Mouse (Mus musculus): ENCODE results near the gene Pofut2. TPM values are rescaled to one million over a fixed set of nuclear protein-coding genes. Genes with fewer than 3 reads are reported as not detected.

The Pofut2 gene
- polyA plus RNA-seq, 1 experiment from 2014 or later: 84.2 TPM

DNA sequence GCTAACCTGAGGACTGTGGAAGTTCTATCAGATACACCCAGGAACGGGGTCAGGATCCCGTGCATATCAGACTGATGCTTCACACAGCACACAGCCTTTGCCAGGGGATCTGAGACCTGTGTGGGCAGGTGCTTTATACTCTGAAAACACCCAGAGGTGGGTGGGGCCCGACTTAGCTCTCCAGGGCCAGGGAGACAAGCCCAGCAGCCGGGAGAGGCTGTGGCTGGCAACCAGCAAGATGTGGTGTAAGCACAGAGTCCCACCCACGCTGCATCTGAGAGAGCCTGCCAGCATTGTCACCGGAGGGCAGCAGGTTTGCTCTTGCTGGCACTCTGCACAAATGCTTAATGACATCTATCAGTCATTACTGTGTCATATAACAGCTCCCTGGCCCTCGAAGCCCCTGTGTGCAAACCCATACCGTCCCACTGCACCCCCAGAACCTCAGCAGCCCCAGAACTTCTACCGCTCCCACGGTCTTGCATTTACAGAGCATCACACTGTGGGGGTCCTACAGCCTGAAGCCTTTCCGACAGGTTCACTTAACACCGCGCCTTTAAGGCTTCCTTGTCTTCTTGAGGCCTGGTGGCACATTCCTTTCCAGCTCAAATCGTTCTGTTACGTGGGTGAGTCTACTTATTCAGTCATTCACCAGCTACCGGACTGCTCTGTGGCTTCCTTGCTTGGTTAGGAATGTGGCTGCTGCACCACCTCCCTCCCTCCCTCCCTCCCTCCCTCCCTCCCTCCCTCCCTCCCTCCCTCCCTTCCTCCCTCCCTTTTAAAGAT lies 21.0 kb upstream of the Pofut2 start:
- H3K4me3 ChIP-seq (ENCODE audit: low read depth, low read length): no peak overlapping the region
- no peak overlapping the region for H3K9ac ChIP-seq (replicated peaks; ENCODE audit: low read depth)
- no peaks in the 10 kb centered on the region for H3K9me3 ChIP-seq (ENCODE audit: low read length)
- H3K27ac ChIP-seq (ENCODE audit: low read length): no peak overlapping the region
- peak; percentile 48 for ATAC-seq
- H3K4me2 ChIP-seq (replicated peaks; ENCODE audit: low read depth, low read length): no peak overlapping the region
- peaks cover 5% of the 10 kb centered on the region; the same call in 1 of the 2 replicates for H3K4me1 ChIP-seq (ENCODE audit: insufficient read depth, low read depth, low read length)
- H3K36me3 ChIP-seq (ENCODE audit: insufficient read depth, low read length): no peaks in the 10 kb centered on the region
- TF ChIP-seq CTCF (IDR thresholded peaks at IDR 0.05) (no peak), EP300 (IDR thresholded peaks at IDR 0.05) (no peak)
- WGBS: 51% methylated on average over 16 of the region's 16 CpGs
- H3K27me3 ChIP-seq (replicated peaks; ENCODE audit: insufficient read depth, low read length): no peaks in the 10 kb centered on the region
- peak; percentile 35 for DNase-seq (ENCODE audit: low spot score)

DNA sequence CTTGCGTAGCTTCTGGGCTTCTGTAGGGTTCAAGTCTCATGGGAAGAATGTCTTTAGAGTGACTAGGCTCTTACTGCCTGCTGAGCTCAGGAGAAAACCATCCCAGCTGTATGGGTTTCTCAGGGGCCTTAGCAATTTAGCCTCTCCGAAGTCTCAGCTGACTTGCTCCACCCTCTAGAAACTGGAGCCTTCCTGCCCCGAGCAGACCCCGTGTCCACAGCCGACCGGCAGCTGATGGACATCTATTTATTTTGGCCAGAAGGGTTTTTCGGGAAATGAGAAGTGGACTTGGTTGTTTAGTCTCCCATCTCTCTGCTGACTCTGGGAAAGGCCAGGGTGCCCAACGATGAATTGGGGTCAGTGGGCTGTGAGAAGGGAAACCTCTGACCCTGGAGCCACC lies 18.3 kb upstream of the Pofut2 start:
- no peaks in the 10 kb centered on the region for H3K36me3 ChIP-seq (ENCODE audit: insufficient read depth, low read length)
- no peak overlapping the region for H3K4me3 ChIP-seq (ENCODE audit: low read depth, low read length)
- ATAC-seq (no peak; the same call in 1 of the 2 replicates), DNase-seq (ENCODE audit: low spot score) (no peak)
- H3K4me2 ChIP-seq (replicated peaks; ENCODE audit: low read depth, low read length): no peak overlapping the region
- WGBS: 51% methylated on average over 8 of the region's 8 CpGs
- H3K9me3 ChIP-seq (ENCODE audit: low read length): no peaks in the 10 kb centered on the region
- H3K27ac ChIP-seq (ENCODE audit: low read length): no peak overlapping the region
- H3K9ac ChIP-seq (replicated peaks; ENCODE audit: low read depth): no peak overlapping the region
- H3K4me1 ChIP-seq (ENCODE audit: insufficient read depth, low read depth, low read length): no peaks in the 10 kb centered on the region; the same call in 1 of the 2 replicates
- no peaks in the 10 kb centered on the region for H3K27me3 ChIP-seq (replicated peaks; ENCODE audit: insufficient read depth, low read length)
- TF ChIP-seq CTCF (IDR thresholded peaks at IDR 0.05) (no peak), EP300 (IDR thresholded peaks at IDR 0.05) (no peak)

- ATAC-seq: no peak
- no peaks in the 10 kb centered on the region for H3K36me3 ChIP-seq (ENCODE audit: insufficient read depth, low read length)
- H3K27me3 ChIP-seq (replicated peaks; ENCODE audit: insufficient read depth, low read length): no peaks in the 10 kb centered on the region
- no peaks in the 10 kb centered on the region for H3K9me3 ChIP-seq (ENCODE audit: low read length)
- H3K4me1 ChIP-seq (ENCODE audit: insufficient read depth, low read depth, low read length): no peaks in the 10 kb centered on the region; the same call in 1 of the 2 replicates
- DNase-seq (ENCODE audit: low spot score): no peak
- 61% methylated on average over 3 of the region's 3 CpGs for whole genome bisulfite sequencing
- 0 out of 2 replicates have a peak overlapping the region, but pooled peaks have one; percentile 20 for H3K27ac ChIP-seq (ENCODE audit: low read length)
- H3K9ac ChIP-seq (replicated peaks; ENCODE audit: low read depth): no peak overlapping the region
- TF ChIP-seq CTCF (IDR thresholded peaks at IDR 0.05) (no peak), EP300 (IDR thresholded peaks at IDR 0.05) (no peak)
- no peak overlapping the region for H3K4me3 ChIP-seq (ENCODE audit: low read depth, low read length)
- H3K4me2 ChIP-seq (replicated peaks; ENCODE audit: low read depth, low read length): no peak overlapping the region
Observed at GRCm38 (mm10) chr10:77242396-77242795, 16.6 kb upstream of the Pofut2 start.

DNA sequence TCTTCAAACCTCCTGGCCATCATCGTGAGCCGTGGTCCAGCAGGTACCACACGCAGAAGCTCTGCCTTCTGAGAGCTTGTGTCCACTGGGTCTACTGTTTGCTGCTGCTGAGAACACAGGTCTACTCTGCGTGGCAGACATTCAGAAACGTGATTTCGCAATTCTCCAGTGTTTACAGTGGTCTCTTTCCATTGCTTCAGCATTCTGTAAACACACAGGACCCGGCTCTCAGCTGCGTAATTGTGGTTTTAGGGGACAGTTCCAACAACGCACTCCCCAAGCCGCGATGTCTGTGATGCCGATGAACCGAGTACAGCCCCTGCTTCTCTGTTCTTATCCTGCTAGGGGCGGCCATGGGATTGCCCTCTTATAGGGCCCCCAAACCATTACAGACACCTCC lies 16.1 kb upstream of the Pofut2 start:
- ATAC-seq (peak; percentile 80), DNase-seq (ENCODE audit: low spot score) (peak; percentile 85)
- H3K4me3 ChIP-seq (ENCODE audit: low read depth, low read length): no peak overlapping the region
- 0 out of 2 replicates have a peak overlapping the region, but pooled peaks have one; percentile 8 for H3K4me2 ChIP-seq (replicated peaks; ENCODE audit: low read depth, low read length)
- H3K9ac ChIP-seq (replicated peaks; ENCODE audit: low read depth): no peak overlapping the region
- no peak overlapping the region for H3K27ac ChIP-seq (ENCODE audit: low read length)
- H3K4me1 ChIP-seq (ENCODE audit: insufficient read depth, low read depth, low read length): no peaks in the 10 kb centered on the region; the same call in 1 of the 2 replicates
- 31% methylated on average over 14 of the region's 14 CpGs for WGBS
- no peaks in the 10 kb centered on the region for H3K36me3 ChIP-seq (ENCODE audit: insufficient read depth, low read length)
- TF ChIP-seq CTCF (IDR thresholded peaks at IDR 0.05) (no peak), EP300 (IDR thresholded peaks at IDR 0.05) (peak; percentile 60)
- no peaks in the 10 kb centered on the region for H3K27me3 ChIP-seq (replicated peaks; ENCODE audit: insufficient read depth, low read length)
- H3K9me3 ChIP-seq (ENCODE audit: low read length): no peaks in the 10 kb centered on the region

GRCm38 (mm10) chr10:77243572-77244161 lies 15.4 kb upstream of the Pofut2 start:
- Histone ChIP-seq H3K27me3 (replicated peaks; ENCODE audit: insufficient read depth, low read length) (no peaks in the 10 kb centered on the region), H3K9me3 (ENCODE audit: low read length) (no peaks in the 10 kb centered on the region), H3K4me1 (ENCODE audit: insufficient read depth, low read depth, low read length) (no peaks in the 10 kb centered on the region; the same call in 1 of the 2 replicates), H3K4me2 (replicated peaks; ENCODE audit: low read depth, low read length) (no peak overlapping the region), H3K36me3 (ENCODE audit: insufficient read depth, low read length) (no peaks in the 10 kb centered on the region), H3K9ac (replicated peaks; ENCODE audit: low read depth) (no peak overlapping the region), H3K27ac (ENCODE audit: low read length) (no peak overlapping the region), H3K4me3 (ENCODE audit: low read depth, low read length) (no peak overlapping the region)
- ATAC-seq: peak; percentile 5; the same call in 1 of the 2 replicates
- no peak for DNase-seq (ENCODE audit: low spot score)
- no peak for TF ChIP-seq CTCF (IDR thresholded peaks at IDR 0.05)
- TF ChIP-seq EP300 (IDR thresholded peaks at IDR 0.05): no peak
- 60% methylated on average over 11 of the region's 11 CpGs for WGBS

GRCm38 (mm10) chr10:77244777-77245176 lies 14.2 kb upstream of the Pofut2 start:
- TF ChIP-seq EP300 (IDR thresholded peaks at IDR 0.05): no peak
- no peak for TF ChIP-seq CTCF (IDR thresholded peaks at IDR 0.05)
- no peaks in the 10 kb centered on the region for H3K27me3 ChIP-seq (replicated peaks; ENCODE audit: insufficient read depth, low read length)

More at GRCm38 (mm10) chr10:77244777-77245176, 14.2 kb upstream of the Pofut2 start:
- Histone ChIP-seq H3K36me3 (ENCODE audit: insufficient read depth, low read length) (no peaks in the 10 kb centered on the region), H3K27ac (ENCODE audit: low read length) (no peak overlapping the region), H3K9me3 (ENCODE audit: low read length) (no peaks in the 10 kb centered on the region), H3K4me3 (ENCODE audit: low read depth, low read length) (no peak overlapping the region), H3K4me2 (replicated peaks; ENCODE audit: low read depth, low read length) (no peak overlapping the region), H3K9ac (replicated peaks; ENCODE audit: low read depth) (no peak overlapping the region), H3K4me1 (ENCODE audit: insufficient read depth, low read depth, low read length) (no peaks in the 10 kb centered on the region; the same call in 1 of the 2 replicates)
- WGBS: 90% methylated on average over 6 of the region's 6 CpGs
- DNase-seq (ENCODE audit: low spot score) (no peak), ATAC-seq (no peak)
